Mouse (Mus musculus): ENCODE results near the gene Ctc1.

GRCm38 (mm10) chr11:69065394-69065925 is 49.7 kb downstream of the Ctc1 start:
- TF ChIP-seq POLR2A (IDR thresholded peaks at IDR 0.05; ENCODE audit: extremely low read depth, insufficient read depth, low read length) = no peak
- no peak for TF ChIP-seq CTCF (IDR thresholded peaks at IDR 0.05; ENCODE audit: extremely low read depth, insufficient read depth, low read length)
